Mouse (Mus musculus): Measurements from ENCODE around the gene Clic4.
A peak's percentile ranks its signal among the peaks of the same experiment; 100 is the strongest.
"Not testable (repeated sequence)": the region's sequence is repeated elsewhere in the genome, so short reads cannot be mapped to it uniquely, and the experiment has no call there.

Gene Clic4

DNA sequence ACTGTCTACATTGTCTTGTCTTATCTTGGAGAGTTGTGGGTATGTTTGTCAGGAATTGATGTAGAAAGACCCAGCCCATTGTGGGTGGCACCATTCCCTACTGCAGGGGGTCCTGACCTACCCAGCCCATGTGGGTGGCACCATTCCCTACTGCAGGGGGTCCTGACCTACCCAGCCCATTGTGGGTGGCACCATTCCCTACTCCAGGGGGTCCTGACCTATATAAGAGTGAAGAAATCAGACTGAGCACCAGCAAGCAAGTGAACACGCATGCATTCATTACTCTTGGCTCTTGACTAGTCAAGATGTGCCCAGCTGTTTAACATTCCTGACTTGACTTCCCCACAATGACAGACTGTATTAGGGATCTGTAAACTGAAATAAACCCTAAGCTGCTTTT is 82.2 kb downstream of the Clic4 start:
- no peak for DNase-seq (ENCODE audit: low spot score)

DNA sequence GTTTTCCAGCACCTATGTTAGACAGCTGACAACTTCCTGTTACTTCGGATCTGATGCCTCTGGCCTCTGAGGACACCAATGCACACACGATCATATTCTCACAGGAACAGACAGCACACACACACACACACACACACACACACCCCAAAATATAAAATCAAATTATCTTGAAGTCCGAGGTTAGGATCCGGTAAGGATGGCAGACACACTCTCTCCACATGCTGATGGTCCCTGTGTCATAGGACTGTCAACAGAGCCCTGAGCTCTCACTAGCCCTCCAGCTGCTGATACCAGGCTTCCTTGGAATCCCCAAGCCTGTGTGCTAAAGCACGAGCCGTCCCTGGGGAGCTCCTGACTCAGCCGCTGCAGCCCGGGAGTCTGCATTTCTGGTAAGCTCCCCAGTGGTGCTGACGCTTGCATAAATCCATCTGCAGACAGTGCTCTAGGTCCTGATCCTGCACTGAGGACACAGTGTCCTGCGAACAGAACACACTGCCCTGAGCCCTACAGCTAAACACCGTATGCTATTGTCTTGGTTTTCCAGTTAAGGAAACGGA is 83.1 kb downstream of the Clic4 start:
- DNase-seq (ENCODE audit: low spot score): no peak

DNA sequence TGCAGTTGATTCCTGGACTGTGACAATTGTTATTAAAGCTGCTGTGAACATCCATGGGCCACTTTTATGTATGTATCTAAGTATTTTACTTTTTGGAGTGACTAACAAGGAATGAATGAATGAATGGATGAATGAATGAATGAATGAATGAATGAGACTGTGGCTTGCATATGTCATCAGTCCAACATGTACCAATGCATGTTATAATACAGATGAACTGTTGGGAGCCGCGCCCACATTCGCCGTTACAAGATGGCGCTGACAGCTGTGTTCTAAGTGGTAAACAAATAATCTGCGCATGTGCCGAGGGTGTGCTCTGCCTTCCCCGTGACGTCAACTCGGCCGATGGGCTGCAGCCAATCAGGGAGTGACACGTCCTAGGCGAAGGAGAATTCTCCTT is 88.3 kb downstream of the Clic4 start:
- DNase-seq (ENCODE audit: low spot score): not testable (repeated sequence)

DNA sequence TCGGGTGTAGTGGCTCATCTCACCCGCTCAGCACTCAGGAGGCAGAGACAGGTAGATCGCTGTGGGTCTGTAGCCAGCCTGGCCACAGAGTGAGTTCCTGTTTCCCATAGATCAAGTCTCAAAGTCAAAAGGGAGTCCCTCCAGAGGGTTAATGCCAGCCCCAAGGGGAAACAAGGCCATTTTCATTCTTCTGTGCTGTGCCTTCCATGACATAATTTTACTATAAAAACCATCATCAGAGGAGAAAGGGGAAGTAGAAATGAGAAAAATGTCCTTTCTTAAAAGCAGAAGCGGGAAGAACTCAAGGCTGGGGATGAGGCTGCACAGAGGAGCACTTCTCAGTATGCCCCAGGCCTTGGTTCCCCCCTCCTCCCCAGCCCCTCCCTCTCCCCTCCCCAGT is 90.8 kb downstream of the Clic4 start:
- DNase-seq (ENCODE audit: low spot score): no peak

DNA sequence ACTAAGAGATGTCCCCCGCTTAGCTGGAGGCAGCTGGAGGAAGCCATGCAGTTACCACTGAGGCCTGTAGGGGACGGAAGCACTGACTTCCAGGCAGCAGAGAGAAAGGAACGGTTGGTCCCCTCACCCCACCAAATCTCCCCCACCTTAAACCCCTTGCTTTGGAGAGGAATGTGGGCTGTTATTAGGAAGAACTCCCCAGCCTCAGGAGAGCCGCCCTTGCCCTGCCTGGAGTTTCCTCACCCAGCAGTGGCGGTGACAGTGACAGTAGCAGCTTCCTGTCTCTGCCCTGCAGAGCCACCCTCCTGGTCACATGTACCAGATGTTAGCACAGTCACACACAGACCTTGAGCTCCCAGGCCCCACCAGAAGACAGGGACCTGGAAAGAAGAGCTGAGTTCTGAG is 93.5 kb downstream of the Clic4 start:
- peak; percentile 59 for DNase-seq (ENCODE audit: low spot score)

DNA sequence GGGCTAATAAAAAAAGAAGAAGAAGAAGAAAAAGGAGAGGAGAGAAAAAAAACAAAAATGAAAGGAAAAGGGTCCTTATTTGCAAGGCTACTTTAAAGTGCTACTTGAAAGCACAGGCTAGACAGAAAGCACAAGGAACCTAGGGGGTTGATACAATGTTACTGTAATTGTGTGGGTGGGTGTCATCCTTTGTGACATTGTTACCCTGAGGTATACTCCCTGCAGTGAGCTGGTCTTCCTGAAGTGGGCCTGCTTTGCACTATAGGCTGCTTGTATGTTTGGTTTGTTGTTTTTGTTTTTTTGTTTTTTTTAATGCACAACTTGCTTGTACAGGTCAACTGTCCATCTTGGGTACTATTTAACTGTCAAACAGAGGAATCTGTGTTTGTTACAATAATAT is 95.0 kb downstream of the Clic4 start:
- no peak for DNase-seq (ENCODE audit: low spot score)

DNA sequence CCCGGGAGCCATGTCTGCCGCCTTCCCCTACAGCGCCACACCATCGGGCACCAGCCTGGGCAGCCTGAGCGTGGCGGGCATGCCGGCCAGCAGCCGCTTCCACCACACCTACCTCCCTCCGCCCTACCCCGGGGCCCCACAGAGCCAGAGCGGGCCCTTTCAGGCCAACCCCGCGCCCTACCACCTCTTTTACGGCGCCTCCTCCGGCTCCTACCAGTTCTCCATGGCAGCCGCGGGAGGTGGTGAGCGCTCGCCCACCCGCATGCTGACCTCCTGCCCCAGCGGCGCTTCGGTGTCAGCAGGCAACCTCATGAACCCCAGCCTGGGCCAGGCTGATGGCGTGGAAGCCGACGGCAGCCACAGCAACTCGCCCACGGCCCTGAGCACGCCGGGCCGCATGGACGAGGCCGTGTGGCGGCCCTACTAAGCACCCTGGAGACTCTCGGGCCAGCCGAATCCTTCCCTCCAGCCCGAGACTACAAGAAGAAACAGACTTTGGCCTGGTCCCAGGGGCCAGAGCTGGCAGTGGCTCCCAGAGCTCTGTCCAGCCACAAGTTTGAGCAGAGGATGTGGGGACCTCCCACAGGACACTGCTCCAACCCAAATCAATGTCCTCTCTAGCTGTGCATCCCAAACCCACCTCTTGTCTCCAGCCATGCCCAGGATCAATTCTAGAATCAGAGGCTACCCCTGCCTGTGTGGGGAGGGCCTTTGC is 97.1 kb downstream of the Clic4 start:
- DNase-seq (ENCODE audit: low spot score): no peak

DNA sequence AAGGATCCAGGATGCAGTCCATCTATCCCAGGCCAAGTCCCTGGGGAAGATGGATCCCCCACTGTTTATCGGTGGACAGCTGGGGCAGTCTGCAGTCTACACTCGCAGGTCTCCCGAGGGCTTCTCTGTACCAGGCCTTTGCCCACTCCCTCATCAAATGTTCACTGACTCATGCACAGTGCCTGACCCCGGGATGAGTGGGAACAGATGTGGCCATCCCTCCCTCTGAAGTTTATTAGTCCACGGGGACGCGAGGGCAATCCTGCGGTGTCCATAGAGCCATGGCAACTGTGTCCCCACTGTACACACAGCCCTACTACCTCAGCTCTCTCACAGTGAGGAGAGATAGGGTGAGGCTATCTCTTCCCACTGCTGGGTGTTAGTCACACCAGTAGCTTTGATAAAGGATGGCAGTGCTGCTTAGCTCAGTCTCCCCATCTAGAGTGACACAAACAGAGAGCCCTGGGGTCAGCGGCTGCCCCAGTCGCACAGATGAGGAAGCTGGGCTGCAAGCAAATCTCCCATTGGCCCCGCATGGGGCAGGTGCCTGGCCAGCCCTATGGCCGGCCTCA is 101.2 kb downstream of the Clic4 start:
- no peak for DNase-seq (ENCODE audit: low spot score)

DNA sequence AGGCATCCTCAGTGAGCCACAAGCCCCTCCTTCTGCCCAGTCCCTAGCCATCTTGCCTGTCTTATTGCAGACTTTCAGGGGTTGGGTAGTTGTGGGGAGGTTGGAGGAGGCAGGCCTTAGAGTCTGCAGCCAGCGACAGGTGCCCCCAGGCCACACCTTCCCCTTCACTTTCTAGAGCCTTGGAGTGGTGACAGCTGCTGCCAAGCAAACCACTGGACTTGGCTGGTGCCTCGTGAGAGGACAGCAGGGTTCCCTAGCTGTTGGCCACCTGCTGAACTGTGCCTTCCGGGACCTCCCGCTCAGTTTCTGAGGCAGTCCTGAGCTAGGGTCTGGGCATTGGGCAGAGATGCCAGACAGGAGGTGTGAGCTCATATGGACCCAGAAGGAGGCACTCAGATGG is 103.1 kb downstream of the Clic4 start:
- no peak for DNase-seq (ENCODE audit: low spot score)

DNA sequence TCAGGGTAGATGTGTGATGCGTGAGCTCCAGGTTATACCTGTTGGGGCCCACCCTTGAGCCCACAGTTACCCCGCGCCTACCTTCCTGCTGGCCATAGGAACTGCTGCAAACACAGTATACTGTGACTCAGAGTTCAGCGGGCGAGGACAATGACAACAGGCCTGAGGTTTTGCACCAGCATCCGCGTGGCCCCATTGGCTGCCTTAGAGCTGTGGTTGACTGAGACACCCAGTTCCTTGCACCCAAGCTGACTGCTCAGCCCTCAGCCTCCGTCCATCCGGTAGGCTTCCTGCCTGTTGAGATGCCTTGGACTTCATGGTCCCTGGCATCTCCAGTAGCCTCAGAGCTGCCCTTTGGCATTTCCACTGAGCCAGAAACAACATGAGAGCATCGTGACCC is 103.5 kb downstream of the Clic4 start:
- no peak for DNase-seq (ENCODE audit: low spot score)

DNA sequence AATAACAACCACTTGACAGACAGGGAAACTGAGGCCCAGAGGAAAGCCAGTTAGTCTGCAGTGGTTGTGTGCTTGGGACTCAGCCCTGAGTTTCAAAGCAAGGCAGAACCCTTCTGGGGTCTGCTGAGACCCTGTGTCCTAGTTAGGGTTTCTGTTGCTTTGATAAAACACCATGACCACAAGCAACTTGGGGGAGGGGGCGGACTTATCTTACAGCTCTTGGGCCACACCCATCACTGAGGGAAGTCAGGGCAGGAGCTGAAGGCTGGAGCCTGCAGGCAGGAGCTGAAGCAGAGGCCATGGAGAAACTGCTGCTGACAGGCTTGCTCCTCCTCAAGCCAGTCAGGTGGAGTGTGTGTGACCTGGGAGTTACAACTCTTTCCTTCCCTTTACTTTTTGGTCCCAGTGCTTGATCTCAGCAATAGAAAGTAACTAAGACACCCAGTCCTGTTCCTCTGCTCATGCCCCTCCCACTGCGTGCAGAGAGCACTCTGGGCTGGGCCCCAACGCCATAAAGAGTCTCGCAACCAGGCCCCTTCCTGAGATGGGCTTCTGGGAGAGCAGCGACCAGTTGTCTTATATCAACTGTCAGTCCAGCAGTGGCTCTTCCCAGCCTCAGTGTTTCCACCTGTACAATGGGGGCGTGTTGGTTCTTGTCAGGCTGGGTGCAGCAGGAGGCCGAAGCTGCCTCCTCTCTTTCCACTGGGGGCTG is 104.6 kb downstream of the Clic4 start:
- DNase-seq (ENCODE audit: low spot score): no peak

DNA sequence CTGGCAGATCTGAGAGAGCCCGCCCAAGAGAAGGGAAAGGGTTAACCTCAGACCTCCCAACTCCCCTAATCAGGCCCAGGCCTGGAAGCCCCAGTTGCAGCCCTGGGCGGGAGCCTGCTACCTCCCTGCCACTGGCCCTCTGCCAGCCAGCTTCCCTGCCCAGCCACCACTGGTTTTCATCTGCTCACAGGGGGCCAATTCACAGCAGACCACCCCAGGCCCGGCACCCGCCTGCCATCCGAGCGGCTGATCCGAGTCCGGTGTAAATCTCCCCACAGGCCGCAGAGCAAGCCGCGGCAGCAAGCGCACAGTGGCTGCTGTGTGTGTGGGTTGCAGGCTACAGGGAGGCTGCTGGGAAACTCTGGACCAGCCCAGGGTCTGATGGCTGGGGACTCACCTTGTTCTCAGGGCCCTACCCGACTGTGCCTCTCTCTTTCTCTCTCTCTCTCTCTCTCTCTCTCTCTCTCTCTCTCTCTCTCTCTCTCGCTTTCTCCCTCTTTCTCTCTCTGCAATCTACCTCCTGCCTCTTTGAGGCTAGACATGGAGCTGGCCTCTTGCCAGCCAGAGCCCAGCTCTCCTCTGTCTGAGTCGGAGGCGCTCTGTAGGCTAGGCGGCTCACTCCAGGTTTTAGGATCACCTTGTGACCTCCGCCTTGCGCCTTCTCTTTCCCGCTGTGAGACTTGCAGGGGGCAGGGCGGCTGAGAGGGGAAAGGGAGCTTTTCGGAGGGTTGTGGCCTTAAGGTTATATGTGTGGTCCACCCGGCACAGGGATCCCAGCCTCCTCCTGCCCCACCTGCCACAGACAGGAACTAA is 106.0 kb downstream of the Clic4 start:
- no peak for DNase-seq (ENCODE audit: low spot score)

DNA sequence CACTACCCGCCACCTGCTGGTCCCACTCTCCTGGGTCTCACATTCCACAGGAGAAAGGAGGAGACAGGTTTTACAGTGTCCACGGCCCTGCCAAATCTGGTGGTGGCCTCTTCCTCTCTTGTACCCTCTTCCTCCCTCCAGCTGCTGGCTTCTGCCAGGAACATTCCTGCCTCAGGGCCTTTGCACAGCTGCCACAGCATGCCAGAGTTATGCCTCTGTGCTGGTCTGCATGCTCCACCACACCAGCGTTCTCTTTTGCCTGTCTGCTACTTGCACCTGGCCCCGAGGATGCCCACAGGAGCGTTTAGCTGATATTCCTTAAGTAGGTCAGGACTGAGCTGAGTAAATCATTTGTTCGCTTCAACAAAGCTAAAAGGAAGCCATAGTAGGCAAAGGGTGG is 106.9 kb downstream of the Clic4 start:
- DNase-seq (ENCODE audit: low spot score): no peak
